Mouse (Mus musculus) 3T3-L1 (cell line): ENCODE results near the gene Chd3.

Source experiments
- DNase-seq: peaks from one replicate; pipeline ENCODE4 v3.0.0-alpha.2; 2015; ENCODE audit warnings: low read depth, low spot score

Gene Chd3

DNA sequence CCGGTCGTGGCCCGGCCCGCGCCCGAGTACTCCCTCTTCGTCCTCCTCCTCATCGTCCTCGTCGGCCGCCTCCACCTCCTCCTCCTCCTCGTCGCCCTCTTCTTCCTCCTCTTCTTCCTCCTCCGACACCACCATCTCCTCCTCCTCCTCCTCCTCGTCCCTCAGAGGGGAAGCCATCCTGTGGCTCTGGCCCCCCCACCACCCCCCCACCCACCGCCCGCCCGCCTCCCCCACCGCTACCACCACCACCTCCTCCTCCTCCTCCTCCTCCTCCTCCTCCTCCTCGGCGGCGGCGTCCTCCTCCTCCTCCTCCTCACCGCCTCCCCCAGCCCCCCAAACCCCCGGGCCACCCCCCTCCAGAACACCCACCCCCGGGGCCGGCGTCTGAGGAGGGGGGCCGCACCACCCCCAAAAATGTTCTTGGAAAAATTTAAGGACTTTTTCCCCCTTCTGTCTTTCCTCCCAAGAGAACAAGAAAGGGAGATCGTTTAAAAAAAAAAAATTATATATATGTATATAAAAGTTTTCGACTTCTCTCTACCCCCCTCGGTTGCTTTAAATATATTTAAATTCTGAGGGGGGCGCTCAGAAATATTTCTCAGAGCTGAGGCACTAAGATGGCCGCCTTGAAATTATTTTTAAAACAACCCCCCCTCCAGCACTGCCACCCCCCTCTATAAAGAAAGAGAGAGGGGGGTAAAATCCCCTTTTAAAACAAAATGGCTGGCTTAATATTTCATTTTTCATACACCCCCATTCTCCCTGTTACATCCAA is at the start of gene Chd3:
Gene Chd3 (minus strand): TSS at position 192 of the 775 bp plus-strand sequence.
- peak; percentile 39 for DNase-seq

DNA sequence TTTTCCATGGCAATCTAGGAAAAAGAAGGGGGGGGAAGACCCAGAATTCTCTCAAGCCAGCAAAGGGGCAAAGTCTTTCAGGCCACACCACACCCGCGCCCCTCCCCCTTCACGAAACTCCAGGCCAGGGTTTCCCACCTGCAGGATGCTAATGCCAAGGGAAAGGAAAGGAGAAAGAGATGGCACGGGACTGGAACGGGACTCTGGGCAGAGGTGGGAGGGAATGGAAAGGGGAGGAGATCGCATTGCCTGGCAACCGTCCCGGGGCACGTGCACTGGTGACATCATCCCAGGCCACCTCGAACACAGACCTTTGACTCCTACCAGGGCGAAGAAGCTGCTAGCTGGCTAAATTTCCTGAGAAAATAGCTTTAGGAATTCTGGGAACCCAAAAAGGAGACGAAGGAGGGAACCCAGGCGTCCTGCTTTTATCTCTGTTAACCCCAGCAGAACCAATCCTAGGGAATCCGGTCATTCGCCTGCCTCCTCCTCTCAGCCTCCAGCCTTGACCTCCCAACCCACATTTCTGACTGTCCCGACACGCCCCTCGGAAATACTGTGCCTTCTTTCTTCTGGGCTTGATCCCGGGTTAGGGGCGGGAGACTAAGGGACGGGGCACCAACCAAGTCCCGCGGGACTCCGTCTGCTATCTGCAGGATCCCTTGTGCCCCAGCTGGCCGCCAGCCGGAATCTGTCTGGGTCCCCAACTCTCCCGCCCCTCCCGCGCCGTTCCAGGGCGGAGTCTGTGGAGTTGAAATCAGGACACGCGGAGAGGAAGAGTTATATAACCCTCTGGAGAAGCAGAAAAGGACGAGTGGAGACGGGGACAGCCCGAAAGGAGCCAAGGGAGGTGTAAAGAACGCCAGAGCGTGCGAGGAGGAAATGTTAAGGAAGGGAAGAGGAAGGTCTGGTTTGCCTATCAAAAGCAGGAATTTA is 48.5 kb upstream of the Chd3 start:
- DNase-seq = peak; percentile 97

- DNase-seq = peak; percentile 39
These were observed 47.8 kb upstream of the Chd3 start for GRCm38 (mm10) chr11:69416921-69417448.

- DNase-seq = peak; percentile 28
These were observed 47.3 kb upstream of the Chd3 start for GRCm38 (mm10) chr11:69416509-69416908.

DNA sequence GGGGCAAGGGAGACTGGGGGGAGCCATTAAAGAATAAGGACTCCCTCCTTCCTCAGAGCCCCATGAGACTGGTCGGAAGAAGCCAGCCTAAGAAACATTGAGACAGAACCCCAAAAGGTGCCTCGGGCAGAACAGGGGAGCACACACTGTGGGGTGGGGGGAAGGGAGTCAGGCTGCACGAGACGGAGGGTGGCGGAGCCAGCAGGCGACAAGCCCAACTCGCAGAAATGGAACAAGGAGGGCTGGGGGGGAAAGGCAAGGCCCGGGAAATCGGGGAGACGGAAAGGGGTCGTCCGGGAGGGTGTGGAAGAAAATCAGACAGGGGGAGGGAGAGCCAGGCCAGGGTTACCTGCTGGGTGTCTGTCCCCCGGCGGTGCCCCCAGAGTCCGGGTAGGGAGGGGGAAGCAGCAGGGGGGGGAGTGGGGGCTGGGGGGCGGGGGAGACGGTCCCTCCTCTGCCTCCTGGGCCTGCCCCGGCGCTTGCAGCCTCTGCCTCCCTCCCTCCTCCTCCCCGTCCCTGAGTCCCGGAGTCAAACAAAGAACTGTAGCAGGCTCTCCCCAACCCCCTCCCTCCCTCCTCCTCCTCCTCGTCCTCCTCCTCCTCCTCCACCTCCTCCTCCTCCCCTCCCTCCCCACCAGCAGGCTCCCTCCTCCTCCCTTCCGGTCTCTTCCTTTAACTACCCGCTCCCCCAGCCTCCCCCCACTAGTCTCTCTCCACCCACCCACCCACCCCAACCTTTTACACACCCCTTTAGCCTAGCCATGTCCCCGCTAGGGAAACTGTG is 46.7 kb upstream of the Chd3 start:
- peak; percentile 71 for DNase-seq

- peak; percentile 69 for DNase-seq
These were observed 46.1 kb upstream of the Chd3 start for GRCm38 (mm10) chr11:69415327-69415667.

DNA sequence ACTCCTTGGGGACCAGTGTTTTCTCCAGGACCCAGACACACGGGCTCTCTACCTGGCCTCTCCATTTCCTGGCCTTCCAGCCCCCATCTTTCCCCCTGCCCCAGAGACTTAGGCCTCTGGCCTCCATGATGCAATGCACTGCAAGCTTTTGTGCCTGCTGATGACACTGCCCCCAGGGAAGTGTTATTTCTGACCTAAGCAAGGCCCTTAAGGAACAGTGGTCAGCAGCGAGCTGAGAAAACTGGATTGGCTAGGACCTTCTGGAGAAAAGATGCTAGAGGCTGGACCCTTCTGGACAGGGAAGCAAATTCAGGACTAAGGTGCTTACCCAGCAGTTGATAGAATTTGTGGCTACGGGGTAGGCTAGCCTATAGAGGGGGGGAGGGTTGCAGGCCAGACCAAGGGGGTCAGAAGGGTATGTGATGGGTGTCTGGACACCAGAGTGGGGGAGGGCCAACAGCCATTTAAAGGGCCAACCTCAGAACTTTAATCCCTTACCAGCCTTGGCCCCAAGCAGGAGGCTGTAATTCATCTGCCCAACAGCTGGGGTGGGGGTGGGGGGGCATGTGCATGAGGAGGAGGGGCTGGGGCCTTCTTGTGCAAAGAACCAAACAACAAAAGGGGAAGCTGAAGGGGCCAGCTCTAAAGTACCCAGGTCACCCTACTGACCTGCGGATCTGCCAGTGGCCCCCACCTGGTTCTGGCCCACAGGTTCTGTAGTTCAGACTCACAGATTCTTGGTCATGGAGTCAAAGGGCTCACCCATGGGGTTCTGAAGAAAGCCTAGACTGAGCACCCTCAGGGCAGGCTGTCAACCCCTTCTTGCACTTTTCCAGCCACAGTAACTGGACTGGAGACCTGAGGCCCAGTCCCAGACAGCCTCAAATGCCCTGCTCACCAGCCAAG is 45.5 kb upstream of the Chd3 start:
- DNase-seq = peak; percentile 79

DNA sequence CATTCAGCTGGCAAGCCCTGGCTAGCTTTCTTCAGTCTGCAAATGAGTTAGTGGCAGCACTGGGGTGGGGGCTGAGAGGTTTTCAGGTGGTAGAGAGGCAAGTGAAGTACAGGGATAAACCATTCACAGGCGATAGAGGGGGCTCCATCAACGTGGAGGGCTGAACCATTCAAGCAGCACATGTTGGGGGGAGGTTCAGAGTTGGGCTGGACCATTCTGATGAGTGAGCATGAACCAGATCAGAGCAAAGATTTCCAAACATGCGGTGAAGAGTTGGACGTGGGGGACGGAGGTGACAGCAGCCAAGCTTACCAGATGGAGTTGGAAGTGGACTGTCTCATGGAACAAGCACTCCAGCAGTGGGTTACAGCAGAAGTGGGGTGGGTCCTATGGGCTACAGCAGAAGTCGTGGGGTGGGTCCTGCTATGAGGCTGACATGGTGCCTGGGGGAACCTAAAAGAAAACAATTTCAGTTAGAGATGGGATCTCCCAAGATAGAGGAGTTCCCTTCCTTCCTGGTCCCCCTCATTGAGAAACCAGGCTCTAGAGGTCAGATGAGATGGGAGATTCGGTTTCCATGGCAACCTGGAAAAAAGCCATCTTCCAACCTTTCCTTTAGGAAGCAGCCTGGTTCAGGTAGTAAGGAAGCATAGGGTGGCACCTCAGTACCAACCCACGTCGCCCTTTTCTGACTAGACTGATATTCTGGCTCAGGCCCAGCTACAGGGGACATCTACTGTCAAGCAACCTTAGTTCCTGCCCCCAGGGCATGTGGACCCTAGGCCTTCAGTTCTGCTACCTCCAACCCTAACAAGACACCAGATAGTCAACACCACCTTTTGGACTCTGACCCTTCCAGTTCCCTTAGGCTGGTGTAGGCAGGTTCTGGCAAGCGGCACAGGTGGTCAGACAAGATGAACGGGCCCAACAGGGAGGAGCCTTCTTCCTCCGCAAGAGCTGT is 44.3 kb upstream of the Chd3 start, which contains the start of gene Kdm6b:
Gene Kdm6b (minus strand): TSS at position 455 of the 961 bp plus-strand sequence.
- peak; percentile 55 for DNase-seq

GRCm38 (mm10) chr11:69412548-69412947 is 43.3 kb upstream of the Chd3 start:
- DNase-seq = peak; percentile 9

GRCm38 (mm10) chr11:69411538-69412203 is 42.5 kb upstream of the Chd3 start:
- DNase-seq = peak; percentile 79

DNA sequence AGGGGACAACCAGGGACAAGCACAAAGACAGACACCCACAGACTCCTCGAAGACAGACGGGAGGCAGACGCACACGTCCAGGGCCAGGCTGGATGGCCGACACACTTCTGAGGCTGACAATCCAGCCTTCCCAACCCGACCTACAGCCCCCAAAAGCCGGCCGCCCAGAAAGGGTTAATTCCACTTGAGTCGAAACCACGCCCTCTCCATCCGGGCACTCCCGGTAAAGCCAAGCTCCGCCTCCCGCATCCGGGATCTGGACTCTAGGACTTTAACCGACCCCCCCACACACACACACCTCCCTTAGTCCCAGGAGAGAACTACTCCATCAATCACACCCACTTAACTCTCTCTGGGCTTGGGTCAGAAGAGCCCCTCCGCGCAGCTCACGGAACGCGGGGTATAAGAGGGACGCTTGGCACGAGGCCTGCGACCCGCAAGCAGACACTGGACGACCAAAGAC is 41.9 kb upstream of the Chd3 start:
- DNase-seq = peak; percentile 97

DNA sequence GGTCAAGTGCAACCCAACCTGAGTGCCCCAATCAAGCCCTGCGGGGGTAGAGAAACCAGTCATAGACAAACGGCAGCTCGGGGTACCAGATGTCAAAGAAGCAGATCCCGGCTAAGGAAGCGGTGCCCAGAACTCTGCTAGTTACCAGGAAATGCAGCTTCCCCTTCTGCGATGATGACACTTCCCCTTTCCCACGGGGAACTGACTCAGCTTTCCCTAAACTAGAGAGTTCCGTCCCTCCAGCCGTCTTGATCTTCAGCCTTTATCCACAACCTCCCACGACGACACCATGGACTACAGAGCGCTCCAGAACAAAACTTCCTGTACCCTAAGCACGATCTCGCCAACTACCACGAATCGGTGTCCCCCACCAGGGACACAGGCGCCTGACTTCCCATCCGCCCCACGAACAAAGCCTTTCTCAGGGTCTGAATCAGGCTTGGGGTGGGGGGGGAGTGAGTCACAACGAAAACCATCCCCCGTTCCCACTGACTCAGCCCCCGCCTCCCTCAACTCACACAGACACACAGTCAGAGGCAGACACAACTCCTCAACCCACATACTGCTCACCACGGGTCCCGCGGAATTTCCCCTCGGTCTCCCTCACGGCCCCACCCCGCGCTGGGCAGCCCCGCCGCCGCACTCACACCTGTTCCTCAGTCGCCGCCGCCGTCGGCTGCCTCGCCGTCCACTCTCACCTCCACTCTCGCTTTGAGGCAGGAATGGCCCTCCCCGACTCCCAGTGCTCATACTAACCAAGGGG is 41.3 kb upstream of the Chd3 start:
- peak; percentile 84 for DNase-seq

DNA sequence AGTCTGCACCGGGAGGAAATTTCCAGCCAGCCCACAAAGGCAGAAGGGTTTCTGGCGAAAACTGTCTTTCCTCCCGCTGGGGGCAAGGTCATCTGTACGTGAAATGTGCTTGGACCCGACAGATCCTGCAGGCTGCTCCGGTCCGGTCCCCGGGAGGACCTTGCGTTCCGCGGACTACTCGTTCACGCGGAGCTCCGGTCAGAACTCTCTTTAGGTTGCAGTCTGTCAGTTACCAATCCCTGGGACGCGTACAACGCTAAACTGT is 40.8 kb upstream of the Chd3 start:
- no peak for DNase-seq

- peak; percentile 83 for DNase-seq
These were observed 40.3 kb upstream of the Chd3 start for GRCm38 (mm10) chr11:69409378-69410044.

DNA sequence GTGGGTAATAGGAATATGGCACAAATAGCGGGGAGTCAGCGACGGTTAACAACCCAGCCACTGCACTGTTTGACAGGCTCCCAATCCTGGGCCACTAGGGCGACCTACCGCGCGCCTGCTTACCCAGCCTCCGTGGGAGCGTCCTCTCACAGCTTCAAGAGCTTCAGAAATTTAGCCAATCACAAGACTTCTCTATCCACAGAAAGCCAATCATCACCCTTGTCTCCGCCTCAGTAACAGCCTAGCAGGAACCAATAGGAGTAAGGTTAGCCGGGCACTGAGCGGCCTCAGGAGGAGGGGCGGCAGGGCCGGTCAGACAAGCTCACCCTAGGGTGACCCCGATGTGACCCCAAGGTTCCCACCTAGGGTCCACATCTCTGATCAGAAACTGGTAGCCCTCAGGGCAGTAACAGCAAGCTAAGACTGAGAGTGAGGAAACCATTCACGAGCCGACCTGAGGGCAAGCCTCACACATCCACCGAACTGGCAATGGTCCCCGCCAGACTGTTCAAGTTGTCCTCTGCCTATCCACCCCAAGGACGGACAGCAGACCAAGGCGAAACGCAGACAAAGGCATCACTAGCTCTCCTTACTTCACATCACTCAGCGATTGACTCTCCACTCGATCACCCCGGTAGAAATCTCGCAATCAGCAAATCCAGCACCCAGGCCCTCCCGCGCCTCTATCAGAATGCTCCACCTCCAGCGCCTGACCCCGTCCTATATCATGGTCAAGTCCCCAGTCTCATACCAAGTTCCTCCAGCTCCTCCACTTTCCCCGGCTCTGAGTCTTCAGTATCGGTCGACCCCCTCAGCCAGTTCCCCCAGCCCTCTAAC is 39.6 kb upstream of the Chd3 start:
- peak; percentile 97 for DNase-seq

- no peak for DNase-seq
These were observed 38.5 kb upstream of the Chd3 start for GRCm38 (mm10) chr11:69407724-69408004.
